Mouse (Mus musculus) MEL (cell line): ENCODE data around the gene Nup93. TPM values are rescaled to one million over a fixed set of nuclear protein-coding genes. Genes with fewer than 3 reads are reported as not detected.

ENCODE experiments used
- DNase-seq: peaks from one replicate; pipeline ENCODE4 v3.0.0; 2011; ENCODE audit warnings: low read depth, low spot score
- H3K27ac ChIP-seq: 2 replicates; pipeline ENCODE4 v1.5.1; 2012; ENCODE audit warnings: low read depth, mild to moderate bottlenecking, control low read depth, low read length, moderate library complexity; ENCODE audit not compliant: control insufficient read depth
- H3K27me3 ChIP-seq, 2 experiments: fragments of 150-350 bp in 1 of 2; sonication (generic) in 1 of 2; 2 replicates each; pipeline ENCODE4 v1.6.1; 2012; ENCODE audit warnings: low read length in 2 of 2, mild to moderate bottlenecking in 2 of 2, improper control_type of control experiment in 1 of 2, moderate library complexity in 1 of 2; ENCODE audit not compliant: insufficient read depth in 2 of 2, control insufficient read depth in 1 of 2
- H3K36me3 ChIP-seq, 2 experiments: 2 replicates each; pipeline ENCODE4 v1.6.1; 2012 to 2014; ENCODE audit warnings: low read length in 2 of 2, improper control_type of control experiment in 1 of 2, inconsistent platforms in 1 of 2, mild to moderate bottlenecking in 1 of 2; ENCODE audit not compliant: insufficient read depth in 2 of 2, control insufficient read depth in 1 of 2
- H3K4me1 ChIP-seq, 2 experiments: fragments of 150-350 bp in 1 of 2; sonication (generic) in 1 of 2; 2 replicates each; pipeline ENCODE4 v1.6.1; 2012; ENCODE audit warnings: low read length in 2 of 2, improper control_type of control experiment in 1 of 2, mild to moderate bottlenecking in 1 of 2; ENCODE audit not compliant: insufficient read depth in 2 of 2, control insufficient read depth in 1 of 2
- H3K4me3 ChIP-seq, 2 experiments: fragments of 150-350 bp in 1 of 2; sonication (generic) in 1 of 2; 2 replicates each; pipeline ENCODE4 v1.5.1; 2012; ENCODE audit warnings: low read depth in 2 of 2, low read length in 2 of 2, mild to moderate bottlenecking in 2 of 2, moderate library complexity in 2 of 2, control low read depth in 1 of 2, improper control_type of control experiment in 1 of 2; ENCODE audit not compliant: control insufficient read depth in 1 of 2, insufficient read depth in 1 of 2
- H3K79me2 ChIP-seq: 2 replicates; pipeline ENCODE4 v1.6.1; 2012; ENCODE audit warnings: mild to moderate bottlenecking, low read length, moderate library complexity; ENCODE audit not compliant: control insufficient read depth, poor library complexity, insufficient read depth
- H3K9ac ChIP-seq: 2 replicates; pipeline ENCODE4 v1.6.1; 2012; ENCODE audit warnings: low read depth, mild to moderate bottlenecking, control low read depth, low read length, moderate library complexity; ENCODE audit not compliant: control insufficient read depth, poor library complexity, severe bottlenecking
- H3K9me3 ChIP-seq: fragments of 150-350 bp; sonication (generic); replicated peaks from 2 replicates; pipeline ENCODE4 v1.6.1; 2012; ENCODE audit warnings: mild to moderate bottlenecking, low read length, improper control_type of control experiment, moderate library complexity; ENCODE audit not compliant: insufficient read depth
- CHD2 ChIP-seq: IDR thresholded peaks from 2 replicates; pipeline ENCODE4 v1.6.1; 2011; ENCODE audit warnings: low read length, improper control_type of control experiment
- EP300 ChIP-seq, 2 experiments: IDR thresholded peaks; 2 replicates each; pipeline ENCODE4 v1.6.1; 2011; ENCODE audit warnings: improper control_type of control experiment in 2 of 2, low read length in 2 of 2, low read depth in 1 of 2, mild to moderate bottlenecking in 1 of 2
- ETS1 ChIP-seq: IDR thresholded peaks from 2 replicates; pipeline ENCODE4 v1.6.1; 2012; ENCODE audit warnings: low read depth, mild to moderate bottlenecking, inconsistent platforms, low read length, improper control_type of control experiment, moderate library complexity
- GABPA ChIP-seq: IDR thresholded peaks from 2 replicates; pipeline ENCODE4 v1.6.1; 2012; ENCODE audit warnings: low read depth, mild to moderate bottlenecking, inconsistent platforms, low read length, improper control_type of control experiment, moderate library complexity
- GATA1 ChIP-seq: IDR thresholded peaks from 2 replicates; pipeline ENCODE4 v1.6.1; 2011; ENCODE audit warnings: low read depth, low read length, improper control_type of control experiment
- JUND ChIP-seq: IDR thresholded peaks from 2 replicates; pipeline ENCODE4 v1.6.1; 2011; ENCODE audit warnings: low read depth, mild to moderate bottlenecking, improper control_type of control experiment, low read length
- KAT2A ChIP-seq: conservative IDR thresholded peaks from 2 replicates; pipeline ENCODE4 v1.6.1; 2012; ENCODE audit warnings: low read depth, low read length, improper control_type of control experiment, inconsistent platforms
- MAFK ChIP-seq: IDR thresholded peaks from 2 replicates; pipeline ENCODE4 v1.6.1; 2011; ENCODE audit warnings: low read depth, mild to moderate bottlenecking, low read length, improper control_type of control experiment, borderline replicate concordance
- MAZ ChIP-seq: IDR thresholded peaks from 2 replicates; pipeline ENCODE4 v1.6.1; 2012; ENCODE audit warnings: low read depth, mild to moderate bottlenecking, inconsistent platforms, low read length, improper control_type of control experiment
- MYC ChIP-seq: IDR thresholded peaks from 2 replicates; pipeline ENCODE4 v1.6.1; 2011; ENCODE audit warnings: low read depth, mild to moderate bottlenecking, low read length, improper control_type of control experiment, moderate library complexity
- NELFE ChIP-seq: IDR thresholded peaks from 2 replicates; pipeline ENCODE4 v1.6.1; 2011; ENCODE audit warnings: low read depth, low read length, improper control_type of control experiment
- NRF1 ChIP-seq: IDR thresholded peaks from 2 replicates; pipeline ENCODE4 v1.6.1; 2014; ENCODE audit warnings: low read depth, mild to moderate bottlenecking, inconsistent platforms, low read length, improper control_type of control experiment, moderate library complexity; ENCODE audit not compliant: poor library complexity, insufficient read depth, severe bottlenecking
- POLR2AphosphoS2 ChIP-seq: IDR thresholded peaks from 2 replicates; pipeline ENCODE4 v1.6.1; 2011; ENCODE audit warnings: low read length, improper control_type of control experiment
- RAD21 ChIP-seq: IDR thresholded peaks from 2 replicates; pipeline ENCODE4 v1.6.1; 2011; ENCODE audit warnings: mild to moderate bottlenecking, low read depth, low read length, improper control_type of control experiment
- RCOR1 ChIP-seq: IDR thresholded peaks from 2 replicates; pipeline ENCODE4 v1.6.1; 2012; ENCODE audit warnings: low read depth, mild to moderate bottlenecking, inconsistent platforms, low read length, improper control_type of control experiment
- TBP ChIP-seq: IDR thresholded peaks from 2 replicates; pipeline ENCODE4 v1.8.0; 2011; ENCODE audit warnings: low read depth, low read length, improper control_type of control experiment
- UBTF ChIP-seq: IDR thresholded peaks from 2 replicates; pipeline ENCODE4 v1.6.1; 2012; ENCODE audit warnings: low read depth, mild to moderate bottlenecking, inconsistent platforms, low read length, improper control_type of control experiment, moderate library complexity, borderline replicate concordance; ENCODE audit not compliant: insufficient read depth
- USF2 ChIP-seq, 2 experiments: IDR thresholded peaks; 2 replicates each; pipeline ENCODE4 v1.6.1; 2011 to 2012; ENCODE audit warnings: improper control_type of control experiment in 2 of 2, low read length in 2 of 2, borderline replicate concordance in 1 of 2, inconsistent platforms in 1 of 2, low read depth in 1 of 2, mild to moderate bottlenecking in 1 of 2; ENCODE audit not compliant: insufficient read depth in 1 of 2
- ZC3H11A ChIP-seq: IDR thresholded peaks from 2 replicates; pipeline ENCODE4 v1.6.1; 2012; ENCODE audit warnings: low read depth, mild to moderate bottlenecking, inconsistent platforms, low read length, improper control_type of control experiment
- ZKSCAN1 ChIP-seq: IDR thresholded peaks from 2 replicates; pipeline ENCODE4 v1.6.1; 2012; ENCODE audit warnings: low read depth, mild to moderate bottlenecking, inconsistent platforms, low read length, improper control_type of control experiment, moderate library complexity
- polyA plus RNA-seq, 2 experiments: library from polyadenylated mRNA; stranded (reverse) in 1 of 2; unstranded in 1 of 2; fragments of >175 nt in 1 of 2; fragments of >200 nt in 1 of 2; gene quantifications; 2 replicates each; pipeline versions ENCODE4 v1.2.1 to v1.2.4; 2012; ENCODE audit warnings: low replicate concordance in 2 of 2, low read depth in 1 of 2; ENCODE audit not compliant: insufficient read length in 2 of 2, insufficient read depth in 1 of 2, missing spikeins in 1 of 2
- total RNA-seq: library from RNA; depleted of rRNA; stranded (reverse); fragments of 300-350 nt; gene quantifications from 2 replicates; pipeline ENCODE4 v1.2.3, GENCODE M21; 2012

The Nup93 gene
- total and polyA plus RNA-seq, 3 experiments: 71.6 to 292 (median 110) TPM

GRCm38 (mm10) chr8:94262626-94263297 lies 48.4 kb downstream of the Nup93 start:
- Histone ChIP-seq H3K27ac (no peak overlapping the region), H3K4me1 (peaks cover 0 to 3% of the 10 kb centered on the region in 2 experiments; a peak in 2 of 4 replicates)
- peak; percentile 21 for DNase-seq

GRCm38 (mm10) chr8:94266344-94267191 lies 52.2 kb downstream of the Nup93 start:
- H3K4me1 ChIP-seq: peaks cover 0 to 3% of the 10 kb centered on the region in 2 experiments; a peak in 2 of 4 replicates
- TF ChIP-seq CHD2 (no peak), RAD21 (no peak), NELFE (no peak), MAFK (no peak), GABPA (no peak), UBTF (no peak), POLR2AphosphoS2 (no peak), ETS1 (no peak), ZKSCAN1 (no peak), RCOR1 (no peak), KAT2A (no peak), JUND (no peak), MYC (no peak), EP300 (IDR thresholded peaks at IDR 0.05; ENCODE audit: low read depth in 1 of 2, low read length in 2 of 2) (no peak), ZC3H11A (no peak), NRF1 (no peak), GATA1 (no peak), USF2 (IDR thresholded peaks at IDR 0.05; ENCODE audit: borderline replicate concordance in 1 of 2, insufficient read depth in 1 of 2, low read depth in 1 of 2, low read length in 2 of 2) (no peak)
- no peaks in the 10 kb centered on the region; the same call in 1 of the 2 replicates for H3K79me2 ChIP-seq
- DNase-seq: no peak
- H3K9me3 ChIP-seq: no peaks in the 10 kb centered on the region
- H3K27me3 ChIP-seq: no peaks in the 10 kb centered on the region
- no peaks in the 10 kb centered on the region; a peak in 3 of 4 replicates for H3K36me3 ChIP-seq
- no peak overlapping the region for H3K4me3 ChIP-seq
- no peak overlapping the region for H3K9ac ChIP-seq
- H3K27ac ChIP-seq: no peak overlapping the region

More at GRCm38 (mm10) chr8:94262626-94263297, 48.4 kb downstream of the Nup93 start:
- no peak for TF ChIP-seq TBP
- TF ChIP-seq JUND: no peak
- no peak for TF ChIP-seq MYC
- TF ChIP-seq MAZ: no peak
- H3K9me3 ChIP-seq: no peaks in the 10 kb centered on the region
- H3K27me3 ChIP-seq: no peaks in the 10 kb centered on the region
- no peaks in the 10 kb centered on the region for H3K79me2 ChIP-seq
- no peak overlapping the region for H3K9ac ChIP-seq
- peaks cover 2% of the 10 kb centered on the region in 2 experiments; a peak in 3 of 4 replicates for H3K36me3 ChIP-seq
- H3K4me3 ChIP-seq: no peak overlapping the region
